Mouse (Mus musculus) forebrain, embryonic 13.5 days (tissue): Measurements from ENCODE around the gene Slc25a24. TPM values are rescaled to one million over a fixed set of nuclear protein-coding genes. Genes with fewer than 3 reads are reported as not detected.

ENCODE experiments used
- ATAC-seq: fragments of 200-750 bp; cut with Nextera tagmentation; 2 replicates; pipeline ENCODE4 v1.8.0; 2017
- H3K27ac ChIP-seq: fragments of 300-500 bp; sonication (generic); 2 replicates; pipeline ENCODE4 v1.5.1; 2015; ENCODE audit warnings: inconsistent platforms, mild to moderate bottlenecking, moderate library complexity
- H3K27me3 ChIP-seq: fragments of 300-500 bp; sonication (generic); 2 replicates; pipeline ENCODE4 v1.6.1; 2015; ENCODE audit warnings: mild to moderate bottlenecking, inconsistent platforms
- H3K36me3 ChIP-seq: fragments of 300-500 bp; sonication (generic); 2 replicates; pipeline ENCODE4 v1.6.1; 2015; ENCODE audit warnings: mild to moderate bottlenecking, inconsistent platforms; ENCODE audit not compliant: poor library complexity, severe bottlenecking
- H3K4me1 ChIP-seq: fragments of 300-500 bp; sonication (generic); 2 replicates; pipeline ENCODE4 v1.6.1; 2015; ENCODE audit warnings: inconsistent platforms
- H3K4me2 ChIP-seq: fragments of 300-500 bp; sonication (generic); 2 replicates; pipeline ENCODE4 v1.6.1; 2015; ENCODE audit warnings: inconsistent platforms, mild to moderate bottlenecking, moderate library complexity
- H3K4me3 ChIP-seq: fragments of 300-500 bp; sonication (generic); 2 replicates; pipeline ENCODE4 v1.5.1; 2015; ENCODE audit warnings: mild to moderate bottlenecking, inconsistent platforms
- H3K9ac ChIP-seq: fragments of 300-500 bp; sonication (generic); 2 replicates; pipeline ENCODE4 v1.6.1; 2015; ENCODE audit warnings: mild to moderate bottlenecking, inconsistent platforms
- H3K9me3 ChIP-seq: fragments of 300-500 bp; sonication (generic); replicated peaks from 2 replicates; pipeline ENCODE4 v1.6.1; 2016; ENCODE audit warnings: inconsistent platforms
- WGBS: fragments of 180-500 bp; shearing (Covaris S2); methylation state at CpG from one replicate; pipeline ENCODE4 v1.1.7; 2015; 5-methylcytosine and 5-hydroxymethylcytosine counted together
- polyA plus RNA-seq: library from polyadenylated mRNA; unstranded; fragments of >200 nt; fragmentation: Nextera tagmentation; extraction: Ambion mirVana; gene quantifications from 2 replicates; pipeline ENCODE4 v1.2.1, GENCODE M21; 2015

Slc25a24 gene
- polyA plus RNA-seq: 7.7 and 9.2 TPM in 2 replicates

GRCm38 (mm10) chr3:109122641-109123530 is at the start of gene Slc25a24:
Gene Slc25a24, plus strand, starts transcription at chr3:109123149.
- WGBS: 2% methylated on average over 32 of the region's 49 CpGs
- peak within 1 kb of the TSS; percentile 89 for H3K9ac ChIP-seq
- peak; percentile 91 for ATAC-seq
- H3K27ac ChIP-seq: no peak within 1 kb of the TSS
- peak within 1 kb of the TSS; percentile 67 for H3K4me3 ChIP-seq
- peaks cover 10% of the 10 kb centered on the region; the same call in 1 of the 2 replicates for H3K4me1 ChIP-seq
- H3K36me3 ChIP-seq: no peaks in the 10 kb centered on the region
- H3K27me3 ChIP-seq: no peaks in the 10 kb centered on the region
- no peaks in the 10 kb centered on the region for H3K9me3 ChIP-seq
- peak within 1 kb of the TSS; percentile 79 for H3K4me2 ChIP-seq

- Histone ChIP-seq H3K36me3 (no peaks in the 10 kb centered on the region), H3K27ac (no peak within 1 kb of the TSS), H3K9ac (no peak within 1 kb of the TSS), H3K4me1 (no peaks in the 10 kb centered on the region), H3K4me3 (no peak within 1 kb of the TSS), H3K27me3 (no peaks in the 10 kb centered on the region), H3K9me3 (no peaks in the 10 kb centered on the region), H3K4me2 (no peak within 1 kb of the TSS)
- no peak for ATAC-seq
- WGBS: 96% methylated on average over 17 of the region's 17 CpGs
Measured at GRCm38 (mm10) chr3:109080169-109080568, 42.8 kb upstream of the Slc25a24 start, which contains the start of gene Slc25a54. Gene Slc25a54, plus strand, starts transcription at chr3:109080469.

GRCm38 (mm10) chr3:109084418-109084817 is 38.5 kb upstream of the Slc25a24 start:
- Histone ChIP-seq H3K27ac (no peak overlapping the region), H3K4me2 (no peak overlapping the region), H3K4me1 (no peaks in the 10 kb centered on the region), H3K36me3 (no peaks in the 10 kb centered on the region), H3K27me3 (no peaks in the 10 kb centered on the region), H3K4me3 (no peak overlapping the region), H3K9ac (no peak overlapping the region), H3K9me3 (no peaks in the 10 kb centered on the region)
- no peak for ATAC-seq
- 96% methylated on average over 2 of the region's 2 CpGs for WGBS

- Histone ChIP-seq H3K36me3 (no peaks in the 10 kb centered on the region), H3K4me2 (no peak overlapping the region), H3K9me3 (no peaks in the 10 kb centered on the region), H3K27me3 (no peaks in the 10 kb centered on the region), H3K27ac (no peak overlapping the region), H3K4me3 (no peak overlapping the region), H3K4me1 (no peaks in the 10 kb centered on the region), H3K9ac (no peak overlapping the region)
- ATAC-seq: no peak; the same call in 1 of the 2 replicates
- 1% methylated on average over 2 of the region's 2 CpGs for WGBS
Measured at GRCm38 (mm10) chr3:109088460-109088859, 34.5 kb upstream of the Slc25a24 start.

- Histone ChIP-seq H3K27ac (no peak overlapping the region), H3K4me2 (no peak overlapping the region), H3K4me1 (no peaks in the 10 kb centered on the region), H3K36me3 (no peaks in the 10 kb centered on the region), H3K4me3 (no peak overlapping the region), H3K9me3 (no peaks in the 10 kb centered on the region), H3K27me3 (no peaks in the 10 kb centered on the region), H3K9ac (no peak overlapping the region)
- WGBS: 66% methylated on average over 8 of the region's 8 CpGs
- ATAC-seq: no peak
Measured at GRCm38 (mm10) chr3:109104702-109105101, 18.2 kb upstream of the Slc25a24 start.

GRCm38 (mm10) chr3:109117136-109117535 is 5.8 kb upstream of the Slc25a24 start:
- Histone ChIP-seq H3K4me1 (no peaks in the 10 kb centered on the region), H3K36me3 (no peaks in the 10 kb centered on the region), H3K27me3 (no peaks in the 10 kb centered on the region), H3K9ac (no peak overlapping the region), H3K27ac (no peak overlapping the region), H3K4me3 (no peak overlapping the region), H3K4me2 (no peak overlapping the region), H3K9me3 (peaks cover 2% of the 10 kb centered on the region; the same call in 1 of the 2 replicates)
- no peak for ATAC-seq

- Histone ChIP-seq H3K27ac (no peak overlapping the region), H3K4me3 (no peak overlapping the region), H3K4me2 (no peak overlapping the region), H3K4me1 (peaks cover 10% of the 10 kb centered on the region; the same call in 1 of the 2 replicates), H3K9me3 (no peaks in the 10 kb centered on the region), H3K9ac (no peak overlapping the region), H3K36me3 (no peaks in the 10 kb centered on the region), H3K27me3 (no peaks in the 10 kb centered on the region)
- 86% methylated on average over 5 of the region's 5 CpGs for WGBS
- no peak for ATAC-seq
Measured at GRCm38 (mm10) chr3:109119562-109119961, 3.4 kb upstream of the Slc25a24 start.

GRCm38 (mm10) chr3:109119973-109120372 is 3.0 kb upstream of the Slc25a24 start:
- WGBS: 77% methylated on average over 5 of the region's 5 CpGs
- no peaks in the 10 kb centered on the region for H3K36me3 ChIP-seq
- no peak overlapping the region for H3K27ac ChIP-seq
- no peak overlapping the region for H3K4me2 ChIP-seq
- H3K9me3 ChIP-seq: no peaks in the 10 kb centered on the region
- H3K4me1 ChIP-seq: peaks cover 10% of the 10 kb centered on the region; the same call in 1 of the 2 replicates
- peak; percentile 44; the same call in 1 of the 2 replicates for ATAC-seq
- no peak overlapping the region for H3K9ac ChIP-seq
- H3K4me3 ChIP-seq: no peak overlapping the region
- no peaks in the 10 kb centered on the region for H3K27me3 ChIP-seq

GRCm38 (mm10) chr3:109123531-109123981 is 607 bp downstream of the Slc25a24 start:
- Histone ChIP-seq H3K4me2 (peak overlapping the region; percentile 79), H3K36me3 (no peaks in the 10 kb centered on the region), H3K27ac (no peak overlapping the region), H3K27me3 (no peaks in the 10 kb centered on the region), H3K4me3 (peak overlapping the region; percentile 67), H3K9ac (peak overlapping the region; percentile 89), H3K9me3 (no peaks in the 10 kb centered on the region), H3K4me1 (peaks cover 10% of the 10 kb centered on the region; the same call in 1 of the 2 replicates)
- 12% methylated on average over 8 of the region's 8 CpGs for WGBS
- 0 out of 2 replicates have a peak, but pooled peaks have one; percentile 6 for ATAC-seq

GRCm38 (mm10) chr3:109124091-109124490 is 1.1 kb downstream of the Slc25a24 start:
- Histone ChIP-seq H3K4me2 (peak overlapping the region; percentile 79), H3K9me3 (no peaks in the 10 kb centered on the region), H3K27me3 (no peaks in the 10 kb centered on the region), H3K9ac (no peak overlapping the region), H3K4me1 (peaks cover 10% of the 10 kb centered on the region; the same call in 1 of the 2 replicates), H3K27ac (no peak overlapping the region), H3K36me3 (no peaks in the 10 kb centered on the region), H3K4me3 (peak overlapping the region; percentile 67; the same call in 1 of the 2 replicates)
- WGBS: 68% methylated on average over 4 of the region's 4 CpGs
- ATAC-seq: no peak

- peaks cover 10% of the 10 kb centered on the region; the same call in 1 of the 2 replicates for H3K4me1 ChIP-seq
- no peak overlapping the region for H3K9ac ChIP-seq
- no peaks in the 10 kb centered on the region for H3K36me3 ChIP-seq
- no peak overlapping the region for H3K4me3 ChIP-seq
- no peaks in the 10 kb centered on the region for H3K27me3 ChIP-seq
- H3K9me3 ChIP-seq: no peaks in the 10 kb centered on the region
- no peak for ATAC-seq
- no peak overlapping the region for H3K27ac ChIP-seq
- H3K4me2 ChIP-seq: no peak overlapping the region
- 86% methylated on average over 6 of the region's 6 CpGs for WGBS
Measured at GRCm38 (mm10) chr3:109125531-109125930, 2.6 kb downstream of the Slc25a24 start.

- Histone ChIP-seq H3K27ac (no peak overlapping the region), H3K27me3 (no peaks in the 10 kb centered on the region), H3K4me3 (no peak overlapping the region), H3K4me1 (no peaks in the 10 kb centered on the region), H3K9ac (no peak overlapping the region), H3K36me3 (peaks cover 5% of the 10 kb centered on the region; the same call in 1 of the 2 replicates), H3K9me3 (peaks cover 11% of the 10 kb centered on the region; the same call in 1 of the 2 replicates), H3K4me2 (no peak overlapping the region)
- WGBS: 59% methylated on average over 5 of the region's 5 CpGs
- ATAC-seq: no peak
Measured at GRCm38 (mm10) chr3:109129768-109130167, 6.8 kb downstream of the Slc25a24 start.
